Mouse (Mus musculus): ENCODE data around the gene Wdr86. TPM values are rescaled to one million over a fixed set of nuclear protein-coding genes. Genes with fewer than 3 reads are reported as not detected.
"Not testable (repeated sequence)": the region's sequence is repeated elsewhere in the genome, so short reads cannot be mapped to it uniquely, and the experiment has no call there.

Wdr86 gene
- polyA plus RNA-seq, 1 experiment from 2014 or later, result 22.5 TPM

DNA sequence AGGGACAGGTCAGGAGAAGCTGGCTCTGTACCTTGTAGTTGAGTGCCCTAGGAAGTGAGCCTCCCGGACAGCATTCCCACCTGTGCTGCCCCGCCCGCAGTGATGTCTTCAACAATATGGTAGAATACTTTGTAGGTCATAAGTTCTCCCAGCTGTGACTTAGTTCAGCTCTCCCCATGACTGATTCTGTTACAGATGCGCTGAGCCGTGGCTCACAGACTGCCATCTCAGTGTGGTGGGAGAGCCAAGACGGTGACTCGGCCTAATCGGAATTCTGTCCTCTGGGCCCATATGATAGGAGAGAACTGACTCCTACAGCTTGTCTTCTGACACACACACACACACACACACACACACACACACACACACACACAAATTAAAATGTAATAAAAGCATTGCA, 25.9 kb downstream of the Wdr86 start:
- Histone ChIP-seq H3K4me3 (no peak overlapping the region), H3K36me3 (replicated peaks) (peaks cover 100% of the 10 kb centered on the region), H3K27me3 (ENCODE audit: poor library complexity, severe bottlenecking) (no peaks in the 10 kb centered on the region), H3K4me1 (no peaks in the 10 kb centered on the region), H3K9me3 (no peaks in the 10 kb centered on the region), H3K27ac (no peak overlapping the region)
- no peak for DNase-seq (ENCODE audit: extremely low spot score, low spot score)
- 96% methylated on average over 8 of the region's 8 CpGs for WGBS

DNA sequence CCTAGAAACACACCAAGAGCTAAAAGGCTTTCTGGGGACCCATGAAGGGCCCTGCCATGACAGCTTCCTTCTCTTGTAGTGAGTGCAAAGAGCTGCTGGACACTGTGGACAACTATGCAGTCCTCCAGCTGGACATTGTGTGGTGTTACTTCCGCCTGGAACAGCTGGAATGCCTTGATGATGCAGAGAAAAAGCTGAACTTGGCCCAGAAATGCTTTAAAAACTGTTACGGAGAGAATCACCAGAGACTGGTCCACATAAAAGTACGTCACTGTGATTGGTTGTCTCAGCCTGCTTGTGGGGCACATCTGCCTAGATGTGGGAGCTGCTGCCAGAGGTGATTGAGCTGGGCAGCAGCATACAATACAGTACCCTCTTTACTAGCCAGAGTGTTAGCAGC, 29.3 kb downstream of the Wdr86 start:
- no peak overlapping the region for H3K27ac ChIP-seq
- WGBS, result 87% methylated on average over 3 of the region's 3 CpGs

DNA sequence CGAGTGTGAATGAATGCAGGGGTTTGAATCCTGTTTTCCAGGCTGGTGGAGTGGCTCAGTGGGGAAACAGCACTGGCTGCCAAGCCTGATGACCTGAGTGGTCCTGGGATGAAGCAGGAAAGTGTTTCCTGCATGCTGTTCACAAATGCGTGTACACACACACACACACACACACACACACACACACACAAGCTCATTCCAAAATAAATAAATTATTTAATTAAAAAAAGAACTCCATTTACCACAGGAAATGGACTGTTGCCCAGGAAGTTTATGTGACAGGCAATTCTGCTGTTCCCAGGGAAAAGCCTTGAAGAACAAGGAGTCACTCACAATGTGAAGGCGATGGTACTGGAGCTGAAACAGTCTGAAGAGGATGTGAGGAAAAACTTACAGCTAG, 33.8 kb downstream of the Wdr86 start:
- no peaks in the 10 kb centered on the region for H3K4me1 ChIP-seq
- H3K4me3 ChIP-seq, result no peak overlapping the region
- H3K27me3 ChIP-seq (ENCODE audit: poor library complexity, severe bottlenecking), result no peaks in the 10 kb centered on the region
- 80% methylated on average over 3 of the region's 3 CpGs for WGBS
- H3K36me3 ChIP-seq (replicated peaks), result peaks cover 99% of the 10 kb centered on the region
- no peak overlapping the region for H3K27ac ChIP-seq
- no peaks in the 10 kb centered on the region for H3K9me3 ChIP-seq
- no peak for DNase-seq (ENCODE audit: extremely low spot score, low spot score)

More for the DNA sequence above, 29.3 kb downstream of the Wdr86 start:
- DNase-seq (ENCODE audit: extremely low spot score, low spot score), result no peak
- H3K27me3 ChIP-seq (ENCODE audit: poor library complexity, severe bottlenecking), result no peaks in the 10 kb centered on the region
- no peak overlapping the region for H3K4me3 ChIP-seq
- H3K4me1 ChIP-seq, result no peaks in the 10 kb centered on the region
- no peaks in the 10 kb centered on the region for H3K9me3 ChIP-seq
- peaks cover 99% of the 10 kb centered on the region for H3K36me3 ChIP-seq (replicated peaks)

DNA sequence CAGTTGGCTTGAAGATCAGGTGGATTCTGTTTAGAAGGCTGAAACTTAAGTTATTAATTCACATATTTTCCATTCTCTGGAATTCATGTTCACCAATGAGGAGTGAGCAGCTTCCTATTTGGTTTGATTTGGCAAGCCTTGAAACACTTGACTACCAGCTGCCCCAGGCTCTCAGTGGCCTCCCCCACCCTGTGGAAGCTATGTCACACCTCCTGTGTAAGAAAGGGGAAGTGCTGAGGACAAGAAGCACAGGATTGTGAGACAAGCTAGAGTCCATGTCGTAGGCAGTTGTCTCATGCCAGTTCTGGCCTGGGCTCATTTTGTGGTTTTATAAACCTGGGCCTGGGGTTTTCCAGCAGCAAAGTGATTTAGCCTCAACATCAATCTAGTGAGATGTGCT, 42.8 kb downstream of the Wdr86 start:
- 95% methylated on average over 1 of the region's 1 CpGs for WGBS
- no peak overlapping the region for H3K4me3 ChIP-seq
- DNase-seq (ENCODE audit: extremely low spot score, low spot score), result no peak
- no peak overlapping the region for H3K27ac ChIP-seq
- H3K36me3 ChIP-seq (replicated peaks), result peaks cover 36% of the 10 kb centered on the region
- no peaks in the 10 kb centered on the region for H3K27me3 ChIP-seq (ENCODE audit: poor library complexity, severe bottlenecking)
- peaks cover 19% of the 10 kb centered on the region for H3K4me1 ChIP-seq
- no peaks in the 10 kb centered on the region for H3K9me3 ChIP-seq

GRCm38 (mm10) chr5:24686671-24687420, 43.7 kb downstream of the Wdr86 start:
- H3K27ac ChIP-seq; H3K9me3 ChIP-seq; H3K27me3 ChIP-seq (ENCODE audit: poor library complexity, severe bottlenecking); DNase-seq (ENCODE audit: extremely low spot score, low spot score): not testable (repeated sequence)
- 83% methylated on average over 16 of the region's 16 CpGs for WGBS
- peak overlapping the region; percentile 71 for H3K4me3 ChIP-seq
- H3K36me3 ChIP-seq (replicated peaks), result peaks cover 28% of the 10 kb centered on the region
- H3K4me1 ChIP-seq, result peaks cover 19% of the 10 kb centered on the region

DNA sequence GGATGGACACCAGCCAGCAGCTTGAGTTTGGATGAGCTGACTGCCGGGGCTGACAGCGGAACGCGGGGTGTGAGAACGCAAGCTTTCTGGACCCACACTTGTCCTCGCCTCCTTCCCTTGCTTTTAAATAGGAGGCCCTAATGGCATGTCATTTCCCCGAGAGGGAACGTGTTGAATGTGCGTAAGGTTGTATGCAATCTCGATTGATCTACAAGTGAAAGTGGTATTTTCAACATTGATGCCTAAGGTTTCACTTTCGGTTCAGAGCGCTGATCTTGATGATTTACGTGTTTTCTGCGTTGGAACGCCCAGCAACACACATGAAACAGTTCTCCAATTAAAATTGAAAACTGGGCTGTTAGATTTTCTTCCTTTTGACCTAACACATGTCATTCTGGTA, 44.4 kb downstream of the Wdr86 start:
- peak overlapping the region; percentile 71 for H3K4me3 ChIP-seq
- H3K27ac ChIP-seq, result peak overlapping the region; percentile 93
- peaks cover 19% of the 10 kb centered on the region for H3K4me1 ChIP-seq
- H3K27me3 ChIP-seq (ENCODE audit: poor library complexity, severe bottlenecking), result no peaks in the 10 kb centered on the region
- H3K9me3 ChIP-seq, result no peaks in the 10 kb centered on the region
- H3K36me3 ChIP-seq (replicated peaks), result peaks cover 21% of the 10 kb centered on the region
- no peak for DNase-seq (ENCODE audit: extremely low spot score, low spot score)
- WGBS, result 1% methylated on average over 15 of the region's 15 CpGs

- peak within 1 kb of the TSS; percentile 93 for H3K27ac ChIP-seq
- peaks cover 14% of the 10 kb centered on the region for H3K36me3 ChIP-seq (replicated peaks)
- H3K9me3 ChIP-seq, result no peaks in the 10 kb centered on the region
- peak within 1 kb of the TSS; percentile 71 for H3K4me3 ChIP-seq
- under 1% methylated on average over 53 of the region's 53 CpGs for WGBS
- peak; percentile 100 for DNase-seq (ENCODE audit: extremely low spot score, low spot score)
- peaks cover 19% of the 10 kb centered on the region for H3K4me1 ChIP-seq
- no peaks in the 10 kb centered on the region for H3K27me3 ChIP-seq (ENCODE audit: poor library complexity, severe bottlenecking)
Observed at GRCm38 (mm10) chr5:24685366-24686093, 45.0 kb downstream of the Wdr86 start, which contains the start of gene Nub1. TSS of gene Nub1 (plus strand) at chr5:24685532.

- Histone ChIP-seq H3K36me3 (replicated peaks) (peaks cover 7% of the 10 kb centered on the region), H3K9me3 (no peaks in the 10 kb centered on the region), H3K4me3 (peak overlapping the region; percentile 71), H3K4me1 (peaks cover 19% of the 10 kb centered on the region), H3K27ac (peak overlapping the region; percentile 93), H3K27me3 (ENCODE audit: poor library complexity, severe bottlenecking) (no peaks in the 10 kb centered on the region)
- peak; percentile 21 for DNase-seq (ENCODE audit: extremely low spot score, low spot score)
- WGBS, result 39% methylated on average over 16 of the region's 16 CpGs
Observed at GRCm38 (mm10) chr5:24684578-24685365, 45.8 kb downstream of the Wdr86 start.

GRCm38 (mm10) chr5:24681436-24681835, 49.1 kb downstream of the Wdr86 start:
- H3K4me1 ChIP-seq, result peaks cover 12% of the 10 kb centered on the region
- H3K27ac ChIP-seq, result no peak overlapping the region
- DNase-seq (ENCODE audit: extremely low spot score, low spot score), result no peak
- H3K4me3 ChIP-seq, result no peak overlapping the region
- 64% methylated on average over 1 of the region's 1 CpGs for WGBS
- H3K36me3 ChIP-seq (replicated peaks), result no peaks in the 10 kb centered on the region
- no peaks in the 10 kb centered on the region for H3K27me3 ChIP-seq (ENCODE audit: poor library complexity, severe bottlenecking)
- peaks cover 7% of the 10 kb centered on the region; the same call in 1 of the 2 replicates for H3K9me3 ChIP-seq

DNA sequence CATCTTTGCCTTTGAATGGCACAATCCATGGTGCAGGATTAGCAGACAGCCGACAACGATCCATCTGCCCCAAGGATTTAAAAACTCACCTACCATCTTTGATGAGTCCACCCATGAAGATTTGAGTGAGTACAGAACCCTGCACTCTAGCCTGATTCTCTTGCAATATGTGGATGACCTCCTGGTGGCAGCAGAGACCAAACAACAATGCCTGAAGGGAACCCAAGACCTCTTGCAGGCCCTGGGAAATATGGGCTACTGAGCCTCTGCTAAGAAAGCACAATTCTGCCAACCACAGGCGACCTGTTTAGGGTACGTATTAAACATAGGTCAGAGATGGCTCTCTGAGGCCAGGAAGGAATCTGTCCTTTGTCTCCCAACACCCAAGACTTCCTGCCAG, 56.3 kb downstream of the Wdr86 start:
- Histone ChIP-seq H3K27me3 (ENCODE audit: poor library complexity, severe bottlenecking) (no peaks in the 10 kb centered on the region), H3K4me1 (no peaks in the 10 kb centered on the region), H3K36me3 (replicated peaks) (no peaks in the 10 kb centered on the region), H3K9me3 (peaks cover 4% of the 10 kb centered on the region; the same call in 1 of the 2 replicates), H3K27ac (no peak overlapping the region), H3K4me3 (no peak overlapping the region)
- DNase-seq (ENCODE audit: extremely low spot score, low spot score), result peak; percentile 69
- 35% methylated on average over 4 of the region's 4 CpGs for WGBS
